Mouse (Mus musculus): ENCODE measurements around the gene Comt.

DNA sequence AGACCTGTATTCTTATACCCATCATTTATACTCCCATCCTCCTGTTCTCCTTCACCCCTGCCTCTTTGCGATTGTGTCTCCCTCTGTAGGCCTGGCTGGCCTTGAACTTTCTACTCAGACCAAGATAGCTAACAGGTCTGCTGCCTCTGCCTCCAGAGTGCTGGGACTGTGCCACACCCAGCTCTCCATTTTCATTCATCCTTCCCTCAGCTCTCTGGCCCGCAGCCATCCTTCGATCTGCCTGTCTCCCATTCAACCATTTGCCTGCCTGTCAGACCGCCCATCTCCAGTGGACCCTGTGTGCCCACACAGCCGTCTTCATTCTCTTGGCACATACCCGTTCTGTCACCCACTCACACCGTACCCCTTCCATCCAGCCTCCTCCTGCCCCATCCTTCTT, 42.4 kb downstream of the Comt start:
- TF ChIP-seq CTCF (IDR thresholded peaks at IDR 0.05; ENCODE audit: low read depth): no peak
- no peak for TF ChIP-seq EP300 (IDR thresholded peaks at IDR 0.05; ENCODE audit: low read depth)

Data from liver, embryonic 14.5 days (tissue).